Mouse (Mus musculus) adrenal gland, postnatal 10 days (tissue): Measurements from ENCODE around the gene Olfml2a. TPM values are rescaled to one million over a fixed set of nuclear protein-coding genes. Genes with fewer than 3 reads are reported as not detected.

Experiments used
- DNase-seq: peaks from one replicate; pipeline ENCODE4 v3.0.0; 2021; ENCODE audit warnings: mixed read lengths
- long read RNA-seq, 2 experiments: library from polyadenylated mRNA; stranded (forward); transcript quantifications; one replicate each; pipeline ENCODE4 v2.0.0; 2021
- total RNA-seq, 2 experiments: library from RNA; stranded (reverse); gene quantifications; 2 replicates each; pipeline ENCODE4 v1.2.3; 2021

Gene Olfml2a
- 10 to 100 TPM; 18.8 to 21.1 TPM for total RNA-seq
- long read RNA-seq, experiment 1, full-length matches to known transcripts = 3 of 14 reads
- long read RNA-seq, experiment 1, partial matches to known transcripts = 1 of 14 reads
- long read RNA-seq, experiment 1, other reads (novel, unspliced or antisense) = 10 of 14 reads
- long read RNA-seq, experiment 2, full-length matches to known transcripts = 2 of 2 reads
- long read RNA-seq, experiment 2, partial matches to known transcripts = 0 of 2 reads
- long read RNA-seq, experiment 2, other reads (novel, unspliced or antisense) = 0 of 2 reads

DNA sequence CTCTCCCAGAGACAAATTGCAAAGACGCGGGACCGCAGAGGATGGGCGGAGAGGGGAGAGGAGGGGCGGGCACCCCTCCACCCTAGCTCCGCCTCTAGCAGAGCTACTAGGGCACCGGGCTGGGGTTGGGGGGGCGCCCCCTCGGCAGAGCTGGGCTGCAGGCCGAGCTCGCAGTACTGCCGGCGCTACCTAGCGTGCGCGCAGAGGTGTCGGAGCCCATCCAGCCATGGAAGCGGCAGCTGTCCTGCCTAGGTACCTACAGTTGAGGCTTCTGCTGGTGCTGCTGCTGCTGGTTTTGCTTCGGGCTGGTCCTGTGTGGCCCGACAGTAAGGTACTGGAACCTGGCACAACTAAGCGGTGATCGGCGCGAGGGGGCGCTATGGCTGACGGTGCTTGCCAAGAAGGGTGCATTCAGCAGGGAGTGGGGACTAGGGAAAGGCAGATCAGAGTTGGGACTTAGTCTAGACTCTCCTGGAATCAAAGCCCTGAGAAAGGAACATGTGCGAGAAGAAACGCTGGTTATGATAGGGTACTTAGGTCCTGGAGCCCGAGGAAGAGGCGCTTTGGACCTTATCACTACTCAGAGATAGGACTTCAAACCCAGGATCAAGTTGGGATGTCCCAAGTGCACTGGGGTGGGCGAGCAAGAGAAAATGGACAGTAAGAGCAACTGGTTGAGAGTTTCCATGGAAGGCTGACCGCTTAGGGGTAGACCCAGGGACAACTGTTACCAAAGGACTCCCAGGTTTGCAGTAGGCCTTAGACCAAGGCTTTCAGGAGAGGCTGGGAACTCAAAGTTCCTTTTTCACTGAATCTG is at the start of gene Olfml2a:
TSS of gene Olfml2a (plus strand) at position 128 of the 817 bp plus-strand sequence.
- DNase-seq = peak; percentile 91

DNA sequence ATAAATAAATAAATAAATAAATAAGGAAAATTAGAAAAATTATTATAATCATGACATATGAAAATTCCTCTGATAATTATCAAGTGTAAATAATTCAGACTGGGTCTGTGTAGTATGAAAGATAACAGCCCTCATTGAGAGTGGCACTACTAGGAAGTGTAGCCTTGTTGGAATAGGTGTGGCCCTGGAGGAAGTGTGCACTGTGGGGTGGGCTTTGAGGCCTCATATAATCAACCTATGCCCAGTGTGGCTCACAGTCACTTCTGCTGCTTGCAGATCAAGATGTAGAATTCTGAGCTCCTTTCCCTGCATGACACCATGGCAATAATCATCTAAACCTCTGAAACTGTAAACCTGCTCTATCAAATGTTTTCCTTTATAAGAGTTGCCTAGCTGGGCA is 28.9 kb upstream of the Olfml2a start:
- DNase-seq = no peak

DNA sequence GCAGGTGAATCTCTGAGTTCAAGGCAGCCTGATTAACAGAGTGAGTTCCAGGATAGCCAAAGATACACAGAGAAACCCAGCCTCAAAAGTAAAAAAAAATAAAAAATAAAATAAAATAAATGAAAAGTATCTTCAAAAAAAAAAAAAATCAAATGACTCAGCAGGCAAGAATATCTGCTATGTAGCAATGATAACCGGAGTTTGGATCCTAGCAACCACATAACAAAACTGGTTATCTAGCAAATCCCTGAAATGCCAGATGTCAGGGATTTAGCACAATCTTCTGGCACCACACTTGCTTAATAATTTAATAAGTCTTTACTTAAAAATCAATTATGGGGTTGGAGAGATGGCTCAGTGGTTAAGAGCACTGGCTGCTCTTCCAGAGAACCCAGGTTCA is 27.5 kb upstream of the Olfml2a start:
- no peak for DNase-seq

DNA sequence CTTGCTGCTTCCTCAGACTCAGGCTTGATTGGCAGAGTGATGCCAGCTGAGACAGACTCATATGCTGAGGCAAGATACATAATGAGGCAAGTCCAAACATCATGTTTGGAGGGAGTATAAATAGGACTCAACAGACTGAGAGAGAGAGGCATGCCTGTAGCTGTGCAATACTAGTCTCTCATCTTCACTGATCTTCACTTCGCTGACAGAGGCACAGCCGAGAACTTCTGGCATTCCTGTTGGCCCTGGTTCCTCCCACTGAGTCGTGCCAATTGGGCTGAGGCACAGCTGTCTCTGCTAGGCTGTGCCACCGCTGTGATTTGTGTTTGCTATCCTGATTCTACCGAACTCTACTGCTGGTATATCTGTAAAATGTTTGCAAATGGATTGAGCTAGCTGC is 25.7 kb upstream of the Olfml2a start:
- DNase-seq = peak; percentile 54

DNA sequence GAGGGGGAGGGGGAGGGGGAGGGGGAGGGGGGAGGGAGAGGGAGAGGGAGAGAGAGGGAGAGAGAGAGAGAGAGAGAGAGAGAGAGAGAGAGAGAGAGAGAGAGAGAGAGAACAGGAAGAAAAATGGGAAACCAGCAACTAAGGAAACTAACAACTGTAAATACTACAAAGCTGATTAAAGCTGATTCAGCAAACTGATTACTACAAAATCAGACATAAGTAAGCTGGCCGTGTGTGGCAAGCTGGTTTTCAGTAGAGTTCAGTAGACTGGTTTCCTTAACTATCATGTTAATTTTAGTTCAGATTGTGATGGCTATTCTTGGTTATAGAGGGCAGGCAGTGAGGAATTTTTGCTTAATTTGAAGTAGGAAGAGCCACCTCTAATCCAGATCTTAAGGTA is 23.2 kb upstream of the Olfml2a start:
- DNase-seq = no peak

DNA sequence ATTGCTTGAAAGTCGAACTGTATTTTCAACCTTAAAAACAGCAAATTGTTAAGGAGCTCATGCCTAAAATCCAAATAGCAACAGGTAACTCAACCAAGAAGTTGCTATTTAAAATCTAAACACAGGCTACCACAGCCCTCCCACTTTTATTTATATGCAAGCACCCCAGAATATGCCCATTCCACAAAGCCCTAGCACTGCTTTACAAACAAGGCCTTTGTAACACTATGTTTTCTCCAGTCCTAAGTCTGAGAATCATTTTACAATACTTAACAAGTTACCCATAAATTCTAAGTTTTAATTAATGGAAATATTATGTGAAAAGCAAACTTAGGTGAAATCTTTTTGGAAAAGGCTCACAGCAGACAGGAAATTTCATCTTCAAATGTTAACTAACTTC is 17.3 kb upstream of the Olfml2a start:
- DNase-seq = no peak

DNA sequence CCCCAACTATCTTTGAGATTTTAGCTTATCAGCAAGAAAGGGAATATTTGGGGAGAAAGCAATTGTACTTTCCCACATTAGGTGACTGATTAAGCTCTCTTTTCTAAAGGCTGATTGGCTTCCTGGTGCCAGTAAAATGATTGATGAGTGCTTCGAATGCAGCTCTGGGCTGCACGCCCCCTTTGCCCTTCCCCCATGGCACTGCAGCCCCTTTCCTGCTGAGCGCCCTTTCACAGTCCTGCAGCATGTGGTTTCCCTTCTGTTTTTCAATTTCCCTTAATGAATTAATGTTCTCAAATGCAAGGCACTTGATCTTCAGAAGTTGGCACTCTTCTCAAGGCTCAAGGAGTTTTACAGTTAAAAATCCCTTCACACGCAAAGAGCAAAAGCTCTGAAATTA is 16.8 kb upstream of the Olfml2a start:
- no peak for DNase-seq

DNA sequence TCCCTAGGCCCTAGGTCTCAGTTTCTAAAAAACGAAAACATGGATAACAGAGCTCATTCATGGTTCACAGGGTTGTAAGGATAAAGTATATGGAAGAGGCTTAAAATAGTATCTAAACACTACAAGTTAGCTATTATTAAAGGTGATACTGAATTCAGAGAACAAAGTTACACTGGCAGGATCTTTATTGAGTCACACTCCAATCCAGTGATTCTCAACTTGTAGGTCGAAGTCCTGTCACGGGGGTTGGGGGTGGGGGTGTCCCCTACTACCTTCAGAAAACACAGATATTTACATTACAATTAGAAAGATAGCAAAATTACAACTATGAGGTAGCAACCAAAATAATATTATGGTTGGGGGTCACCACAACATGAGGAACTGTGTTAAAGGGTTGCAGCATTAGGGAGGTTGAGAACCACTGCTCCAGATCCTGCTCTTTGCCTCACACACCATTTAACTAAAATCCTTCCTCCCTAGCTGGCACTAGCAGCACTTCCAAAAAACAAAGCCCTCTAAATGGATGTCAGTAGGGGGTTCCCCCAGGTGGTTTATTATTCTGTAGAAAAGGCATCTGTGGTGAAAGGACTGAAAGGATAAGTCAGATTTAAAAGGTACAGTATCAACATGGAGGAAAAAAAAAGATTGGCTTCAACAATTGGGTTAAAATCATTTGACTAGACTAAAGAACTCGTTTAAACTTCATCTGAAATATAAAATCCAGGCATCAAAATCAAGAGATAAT is 14.7 kb upstream of the Olfml2a start:
- DNase-seq = no peak

DNA sequence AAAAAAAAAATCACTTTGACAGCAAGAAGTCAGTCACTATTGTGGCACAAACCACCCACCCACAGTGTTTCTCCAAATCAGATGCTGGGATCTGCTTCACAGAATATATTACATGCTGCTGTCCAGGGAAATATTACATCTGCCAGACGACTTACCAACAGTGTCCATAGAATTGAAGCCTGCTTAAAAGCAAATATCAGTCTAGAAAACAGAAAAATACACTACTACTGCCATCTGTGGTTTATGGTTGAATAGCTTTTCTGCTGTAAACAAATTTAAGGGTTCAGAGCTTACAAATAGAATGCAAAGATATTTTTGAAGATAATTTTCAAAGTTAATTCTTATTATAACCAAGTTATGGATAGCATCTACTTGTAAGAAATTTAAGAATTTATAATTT is 10.4 kb upstream of the Olfml2a start:
- DNase-seq = no peak

DNA sequence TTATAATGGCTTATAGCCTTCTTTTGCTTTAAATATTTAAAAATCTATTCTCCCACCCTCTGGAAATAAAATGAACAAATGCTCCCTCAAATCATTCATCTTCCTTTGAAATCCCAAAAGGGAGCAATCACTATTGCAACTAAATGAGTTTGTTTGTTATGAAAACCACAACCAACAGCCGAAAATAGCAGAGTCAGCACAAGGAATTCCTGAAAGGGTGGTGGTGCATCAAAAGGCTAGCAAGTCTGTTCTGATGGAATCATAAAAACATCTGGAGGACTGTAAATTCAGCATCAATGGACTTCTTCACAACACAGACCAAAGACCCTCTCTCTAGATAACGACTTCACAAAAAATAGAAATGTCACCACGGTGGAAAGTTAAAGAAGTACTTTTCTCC is 8.3 kb upstream of the Olfml2a start:
- DNase-seq = no peak

DNA sequence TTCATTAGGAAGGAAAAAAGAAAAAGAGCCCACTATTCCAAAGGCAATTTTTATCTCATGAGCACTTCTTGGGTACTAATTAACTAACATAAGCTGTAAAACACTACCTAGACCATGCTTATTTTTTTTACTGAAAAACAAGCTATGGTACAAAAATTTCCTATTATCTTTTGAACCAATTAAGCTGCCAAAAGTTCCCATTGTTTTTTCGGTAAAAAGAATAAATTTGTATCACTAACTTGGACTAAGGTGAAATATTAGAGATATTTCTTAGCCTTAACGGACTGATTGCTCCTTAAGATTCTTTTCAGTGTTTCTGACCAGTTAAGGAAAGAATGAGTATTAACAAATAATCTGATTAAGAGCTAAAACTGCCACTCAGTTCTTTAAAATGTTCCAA is 7.9 kb upstream of the Olfml2a start:
- no peak for DNase-seq

DNA sequence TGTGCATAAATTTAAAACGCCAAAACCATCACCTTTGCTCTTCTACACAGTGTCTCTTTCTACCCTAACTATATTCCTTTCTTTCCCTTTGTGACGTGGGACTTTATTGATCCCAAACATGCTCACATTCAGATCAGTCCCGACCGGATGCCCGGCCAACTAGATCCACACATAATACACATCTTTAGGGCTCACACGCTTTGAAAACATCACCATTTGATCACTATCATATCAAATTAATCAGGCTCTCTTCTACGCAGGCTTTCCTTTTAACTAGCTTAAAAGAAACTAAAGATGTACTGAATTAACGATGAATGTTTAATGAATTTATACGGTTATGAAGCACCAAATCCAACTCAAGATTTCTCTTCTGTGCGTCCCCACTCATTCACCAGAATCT is 7.2 kb upstream of the Olfml2a start:
- DNase-seq = no peak

DNA sequence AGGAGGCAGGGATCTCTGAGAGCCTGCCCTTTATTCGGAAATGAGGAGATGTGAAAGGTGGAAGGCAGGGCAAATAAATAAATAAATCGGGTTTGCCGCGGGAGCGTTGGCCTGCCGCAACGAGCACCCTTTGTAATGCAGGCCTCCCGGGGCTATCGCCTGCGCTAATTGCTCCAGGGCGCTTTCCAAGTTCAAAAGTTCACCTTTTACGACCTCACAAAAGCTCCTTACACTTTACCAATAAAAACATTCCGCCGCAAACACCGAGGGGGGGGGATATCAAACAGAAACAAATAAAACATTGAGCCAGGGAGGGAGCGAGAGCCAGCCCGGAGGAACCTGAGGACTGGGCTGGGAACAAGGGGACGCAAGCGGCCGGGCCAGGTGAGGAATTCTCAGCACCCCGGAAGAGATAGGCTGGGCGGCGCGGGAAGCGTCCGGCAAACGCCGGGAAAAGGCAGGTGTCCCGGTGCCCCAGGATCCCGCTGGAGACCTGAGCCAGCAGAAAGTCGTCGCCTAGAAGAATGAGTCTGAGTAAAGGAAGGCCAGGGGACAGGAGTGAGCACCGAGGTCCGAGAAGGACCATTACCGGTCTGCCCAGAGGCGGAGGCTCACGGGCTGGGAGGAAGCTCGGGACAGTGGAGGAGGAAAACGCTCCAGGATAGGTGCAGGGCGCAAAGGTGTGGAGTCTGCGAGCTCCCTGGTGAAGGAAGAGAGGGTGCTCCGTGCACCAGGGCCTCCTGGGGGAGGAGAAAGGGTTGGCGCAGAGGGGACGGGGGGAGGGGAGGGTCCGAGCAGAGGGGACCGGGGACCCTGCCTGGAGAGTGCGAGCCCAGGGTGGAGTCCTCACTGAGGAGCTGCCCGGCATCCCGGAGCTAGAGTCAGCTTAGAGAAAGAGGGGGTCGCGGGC is 6.4 kb upstream of the Olfml2a start:
- DNase-seq = peak; percentile 44

DNA sequence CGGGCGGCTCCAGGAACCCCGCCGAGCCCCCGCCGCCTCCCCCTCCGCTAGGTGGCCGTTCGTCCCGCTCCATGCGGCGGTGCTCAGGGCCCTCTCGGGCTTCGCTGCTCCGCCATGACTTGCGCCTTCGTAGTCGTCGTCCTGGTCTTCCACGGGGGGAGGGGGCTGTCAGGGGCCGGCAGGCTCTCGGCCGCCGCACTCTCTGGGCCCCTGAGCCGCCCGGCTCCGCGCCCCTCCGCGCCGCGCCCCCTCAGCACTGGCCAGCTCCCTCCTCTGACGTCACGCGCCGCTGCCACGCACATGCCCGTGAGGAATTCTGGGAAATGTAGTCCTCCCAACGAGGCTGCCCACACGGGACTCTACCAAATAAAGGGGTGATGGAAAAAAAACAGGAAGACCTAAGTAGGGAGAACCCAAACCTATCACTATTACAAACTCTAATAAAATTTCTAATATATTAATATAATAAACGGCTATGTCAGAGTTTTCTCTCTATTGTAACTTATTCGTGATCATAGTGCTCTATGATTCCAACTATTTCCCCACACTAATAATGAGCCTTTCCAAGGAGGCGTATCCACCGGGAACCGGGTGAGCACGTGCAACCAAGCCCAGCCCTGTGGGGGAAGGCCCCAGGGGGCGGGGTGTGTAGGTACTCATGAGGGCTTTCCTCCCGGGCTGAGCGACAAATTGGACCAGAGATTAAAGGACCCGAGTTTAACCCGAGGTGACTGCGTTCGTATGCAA is 5.5 kb upstream of the Olfml2a start:
- DNase-seq = peak; percentile 94

DNA sequence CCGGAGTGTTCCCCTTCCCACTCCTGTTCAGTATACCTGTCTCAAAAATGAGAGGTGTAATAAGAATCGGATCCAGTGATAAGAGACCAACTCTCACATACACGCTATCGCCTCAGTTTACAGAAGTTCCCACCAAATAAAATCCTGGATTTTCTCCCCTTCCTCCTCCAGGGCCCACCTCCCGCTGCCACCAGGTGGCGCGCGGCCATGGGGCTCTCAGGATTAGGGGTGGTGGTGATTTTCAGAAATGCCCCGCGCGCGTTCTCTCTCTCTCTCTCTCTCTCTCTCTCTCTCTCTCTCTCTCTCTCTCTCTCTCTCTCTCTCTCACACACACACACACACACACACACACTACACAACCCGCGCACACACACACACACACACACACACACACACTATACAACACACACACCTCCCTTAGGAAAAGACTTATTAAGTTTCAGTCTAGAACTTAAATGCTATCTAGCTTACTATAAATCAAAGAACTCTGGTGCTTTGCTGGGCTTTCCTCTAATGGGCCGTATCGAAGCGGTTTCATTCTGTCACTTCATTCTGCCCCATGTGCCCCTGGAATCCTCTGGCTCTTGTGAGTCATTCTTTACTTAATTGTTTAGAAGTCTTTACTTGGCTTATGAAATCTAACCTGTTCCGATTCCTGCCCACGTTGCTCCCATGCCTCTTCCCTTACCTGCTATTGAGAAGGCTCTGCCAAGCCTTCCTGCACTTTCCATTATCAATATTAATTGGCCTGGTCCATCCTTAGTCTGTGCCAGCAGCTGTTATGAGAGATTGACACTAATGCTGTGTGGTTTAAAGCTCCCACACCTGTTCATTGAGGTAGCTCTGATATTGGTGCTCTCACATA is 4.4 kb upstream of the Olfml2a start, which contains the start of gene Nr6a1:
TSS of gene Nr6a1 (minus strand) at position 574 of the 865 bp plus-strand sequence.
- peak; percentile 83 for DNase-seq

DNA sequence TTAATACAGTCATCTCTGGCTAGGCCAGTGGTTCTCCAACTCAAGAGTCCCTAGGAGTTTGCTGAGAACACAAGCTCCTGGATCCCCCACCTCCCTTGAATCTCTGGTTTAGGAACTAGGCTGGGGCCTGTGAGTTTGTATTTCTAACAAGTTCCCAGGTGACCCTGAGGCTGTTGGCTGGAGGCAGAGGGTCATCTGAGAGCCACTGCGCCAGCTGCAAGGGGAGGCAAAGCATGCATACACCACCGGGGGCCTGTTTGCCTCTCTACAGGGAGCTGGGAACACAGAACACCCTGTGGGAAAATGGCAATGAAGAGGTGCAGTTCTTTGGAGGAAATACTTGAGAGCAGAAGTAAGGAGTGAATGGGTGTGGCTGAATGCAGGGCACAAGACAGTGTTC is 1.5 kb upstream of the Olfml2a start:
- no peak for DNase-seq

DNA sequence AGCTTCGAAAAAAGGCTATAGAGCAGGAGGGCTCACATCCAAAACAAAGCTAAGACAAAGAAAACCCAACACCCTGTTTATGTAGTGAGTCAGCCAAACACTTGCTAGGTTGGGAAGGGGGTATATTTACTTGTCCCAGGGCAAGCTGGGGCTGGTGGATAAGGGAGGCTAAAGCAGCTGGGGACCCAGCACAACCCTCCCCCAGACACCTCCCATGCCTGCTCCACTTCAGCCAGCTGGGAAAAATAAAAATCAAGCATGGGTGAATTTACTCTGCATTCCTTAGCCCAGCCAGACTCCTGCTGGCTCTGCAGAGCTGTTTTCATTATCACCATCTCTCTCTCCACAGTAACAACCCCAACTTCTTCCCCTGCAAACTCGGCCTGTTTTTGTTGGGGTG is 2.2 kb downstream of the Olfml2a start:
- DNase-seq = no peak

DNA sequence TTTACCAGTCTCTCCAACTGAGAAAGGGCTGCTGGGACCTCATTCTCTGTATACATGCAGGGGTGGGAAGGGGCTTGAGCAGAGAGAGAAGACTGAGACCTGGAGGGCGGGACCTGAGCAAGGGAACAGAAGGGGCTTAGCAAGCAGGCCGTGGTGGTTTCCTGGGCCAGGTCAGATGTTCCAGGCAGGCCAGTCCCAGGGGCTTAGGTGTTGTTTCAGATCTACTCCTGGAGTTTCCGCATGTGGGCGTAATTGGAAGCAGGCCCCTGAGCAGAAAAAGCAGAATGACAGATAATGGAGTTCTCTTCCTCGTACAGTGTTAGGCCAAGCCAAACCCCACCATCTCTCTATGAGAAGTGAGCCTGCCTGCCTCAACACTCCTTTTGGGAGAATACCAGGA is 3.2 kb downstream of the Olfml2a start:
- no peak for DNase-seq

DNA sequence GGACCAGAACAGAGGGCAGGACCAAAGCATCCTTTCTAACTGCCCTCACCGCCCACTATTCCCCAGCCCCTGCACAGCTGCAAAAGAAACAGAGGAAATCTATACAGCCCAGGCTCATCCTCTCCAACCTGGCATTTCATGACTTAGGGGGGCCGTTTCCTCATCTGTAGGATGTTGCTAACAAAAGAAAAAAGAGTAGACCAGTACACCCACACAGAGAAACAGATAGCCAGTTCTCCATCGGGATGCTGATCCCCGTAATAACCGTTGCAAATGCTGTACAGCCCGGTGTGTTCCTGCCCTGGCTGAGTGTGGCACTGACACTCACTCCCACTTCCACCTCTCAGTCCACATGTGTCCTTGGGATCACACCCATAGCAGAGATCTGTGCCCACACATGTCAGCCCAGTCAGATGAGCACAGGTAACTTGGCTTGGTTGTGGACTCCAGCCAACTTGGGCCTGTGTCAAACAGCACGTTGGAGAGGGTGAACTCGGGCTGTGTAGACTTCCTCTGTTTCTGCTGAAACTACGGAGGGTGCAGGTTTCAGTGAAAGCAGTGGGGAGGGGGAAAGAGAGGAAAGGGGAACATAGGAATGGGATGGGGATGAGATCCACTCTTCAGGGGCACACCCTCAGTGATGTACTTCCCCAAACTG is 5.1 kb downstream of the Olfml2a start:
- no peak for DNase-seq

DNA sequence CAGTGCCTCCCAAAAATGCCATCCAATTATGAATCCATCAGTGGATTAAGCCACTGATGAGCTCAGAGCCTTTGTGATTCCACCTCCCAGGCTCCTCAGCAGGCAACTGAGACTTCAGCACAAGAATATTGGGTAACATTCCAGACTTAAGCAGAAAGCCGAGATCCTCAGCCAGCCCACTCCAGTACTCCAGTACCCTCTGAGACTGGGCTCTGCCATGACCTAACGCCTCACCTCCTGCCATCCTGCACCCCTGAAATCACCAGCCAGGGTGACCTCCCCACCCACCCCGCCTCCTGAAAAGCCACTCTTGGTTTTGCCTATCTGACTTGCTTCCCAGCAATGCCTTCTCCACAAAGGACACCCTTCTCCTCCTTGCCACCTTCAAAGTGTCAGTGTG is 5.6 kb downstream of the Olfml2a start:
- no peak for DNase-seq
